Mouse (Mus musculus) heart, embryonic 10.5 days (tissue): Measurements from ENCODE around the gene Gchfr. TPM values are rescaled to one million over a fixed set of nuclear protein-coding genes. Genes with fewer than 3 reads are reported as not detected.

ENCODE experiments used
- DNase-seq: peaks from one replicate; pipeline ENCODE4 v3.0.0-alpha.2; 2017; ENCODE audit warnings: low spot score
- H3K27ac ChIP-seq: fragments of 300-500 bp; sonication (generic); 2 replicates; pipeline ENCODE4 v1.5.1; 2016; ENCODE audit warnings: mild to moderate bottlenecking
- H3K27me3 ChIP-seq: fragments of 300-500 bp; sonication (generic); 2 replicates; pipeline ENCODE4 v1.6.1; 2016; ENCODE audit warnings: mild to moderate bottlenecking; ENCODE audit not compliant: poor library complexity, insufficient read depth, severe bottlenecking
- H3K36me3 ChIP-seq: fragments of 300-500 bp; sonication (generic); 2 replicates; pipeline ENCODE4 v1.6.1; 2016; ENCODE audit warnings: mild to moderate bottlenecking, moderate library complexity
- H3K4me1 ChIP-seq: fragments of 300-500 bp; sonication (generic); 2 replicates; pipeline ENCODE4 v1.6.1; 2016; ENCODE audit warnings: mild to moderate bottlenecking
- H3K4me3 ChIP-seq: fragments of 300-500 bp; sonication (generic); 2 replicates; pipeline ENCODE4 v1.5.1; 2016; ENCODE audit warnings: mild to moderate bottlenecking, moderate library complexity
- H3K9me3 ChIP-seq: fragments of 300-500 bp; sonication (generic); 2 replicates; pipeline ENCODE4 v1.6.1; 2016; ENCODE audit warnings: mild to moderate bottlenecking, moderate library complexity
- WGBS: fragments of 180-500 bp; shearing (Covaris S2); methylation state at CpG from one replicate; pipeline ENCODE4 v1.1.7; 2016; 5-methylcytosine and 5-hydroxymethylcytosine counted together
- polyA plus RNA-seq: library from polyadenylated mRNA; unstranded; fragments of >200 nt; fragmentation: Nextera tagmentation; extraction: Ambion mirVana; gene quantifications from 2 replicates; pipeline ENCODE4 v1.2.1, GENCODE M21; 2016

Gene Gchfr
- polyA plus RNA-seq, 1 experiment from 2014 or later: 9.1 TPM

- Histone ChIP-seq H3K27ac (no peak overlapping the region), H3K4me3 (no peak overlapping the region), H3K9me3 (no peaks in the 10 kb centered on the region), H3K4me1 (peaks cover 34% of the 10 kb centered on the region), H3K27me3 (peaks cover 13% of the 10 kb centered on the region), H3K36me3 (peaks cover 30% of the 10 kb centered on the region)
- DNase-seq: no peak
- 86% methylated on average over 5 of the region's 5 CpGs for WGBS
These were observed 9.9 kb downstream of the Gchfr start for GRCm38 (mm10) chr2:119177384-119177939.

- H3K27me3 ChIP-seq: no peaks in the 10 kb centered on the region
- no peak overlapping the region for H3K27ac ChIP-seq
- H3K9me3 ChIP-seq: no peaks in the 10 kb centered on the region
- no peak for DNase-seq
- peaks cover 47% of the 10 kb centered on the region for H3K36me3 ChIP-seq
- 86% methylated on average over 7 of the region's 7 CpGs for WGBS
- H3K4me3 ChIP-seq: no peak overlapping the region
- H3K4me1 ChIP-seq: no peaks in the 10 kb centered on the region
These were observed 15.3 kb downstream of the Gchfr start for GRCm38 (mm10) chr2:119182914-119183313.

GRCm38 (mm10) chr2:119189029-119189710 lies 21.6 kb downstream of the Gchfr start:
- H3K4me3 ChIP-seq: peak overlapping the region; percentile 50
- no peaks in the 10 kb centered on the region for H3K9me3 ChIP-seq
- H3K27ac ChIP-seq: no peak overlapping the region
- peak; percentile 89 for DNase-seq
- 9% methylated on average over 15 of the region's 15 CpGs for WGBS
- H3K36me3 ChIP-seq: peaks cover 9% of the 10 kb centered on the region; the same call in 1 of the 2 replicates
- H3K27me3 ChIP-seq: no peaks in the 10 kb centered on the region
- peaks cover 8% of the 10 kb centered on the region; the same call in 1 of the 2 replicates for H3K4me1 ChIP-seq

GRCm38 (mm10) chr2:119190969-119191368 lies 23.4 kb downstream of the Gchfr start:
- WGBS: 80% methylated on average over 5 of the region's 5 CpGs
- Histone ChIP-seq H3K4me3 (no peak overlapping the region), H3K27ac (no peak overlapping the region), H3K9me3 (no peaks in the 10 kb centered on the region), H3K36me3 (no peaks in the 10 kb centered on the region), H3K4me1 (peaks cover 9% of the 10 kb centered on the region; the same call in 1 of the 2 replicates), H3K27me3 (no peaks in the 10 kb centered on the region)
- no peak for DNase-seq

- 85% methylated on average over 5 of the region's 5 CpGs for WGBS
- DNase-seq: no peak
- H3K27ac ChIP-seq: no peak overlapping the region
These were observed 26.6 kb downstream of the Gchfr start for GRCm38 (mm10) chr2:119194140-119194539.

GRCm38 (mm10) chr2:119196316-119197108 lies 28.9 kb downstream of the Gchfr start:
- no peak overlapping the region for H3K27ac ChIP-seq
- 23% methylated on average over 4 of the region's 4 CpGs for WGBS
- DNase-seq: no peak
- no peaks in the 10 kb centered on the region for H3K36me3 ChIP-seq
- peaks cover 24% of the 10 kb centered on the region for H3K4me1 ChIP-seq
- no peaks in the 10 kb centered on the region for H3K9me3 ChIP-seq
- H3K27me3 ChIP-seq: no peaks in the 10 kb centered on the region
- H3K4me3 ChIP-seq: no peak overlapping the region

More at GRCm38 (mm10) chr2:119194140-119194539, 26.6 kb downstream of the Gchfr start:
- Histone ChIP-seq H3K27me3 (no peaks in the 10 kb centered on the region), H3K9me3 (no peaks in the 10 kb centered on the region), H3K4me3 (no peak overlapping the region), H3K36me3 (no peaks in the 10 kb centered on the region), H3K4me1 (peaks cover 26% of the 10 kb centered on the region)

- no peak overlapping the region for H3K27ac ChIP-seq
- H3K27me3 ChIP-seq: no peaks in the 10 kb centered on the region
- H3K4me3 ChIP-seq: no peak overlapping the region
- no peak for DNase-seq
- 71% methylated on average over 1 of the region's 1 CpGs for WGBS
- H3K9me3 ChIP-seq: no peaks in the 10 kb centered on the region
- H3K4me1 ChIP-seq: peaks cover 24% of the 10 kb centered on the region
- H3K36me3 ChIP-seq: no peaks in the 10 kb centered on the region
These were observed 29.9 kb downstream of the Gchfr start for GRCm38 (mm10) chr2:119197493-119197892.

GRCm38 (mm10) chr2:119198049-119198448 lies 30.5 kb downstream of the Gchfr start:
- no peaks in the 10 kb centered on the region for H3K27me3 ChIP-seq
- WGBS: 15% methylated on average over 1 of the region's 1 CpGs
- H3K4me1 ChIP-seq: peaks cover 24% of the 10 kb centered on the region
- no peak overlapping the region for H3K4me3 ChIP-seq
- no peak for DNase-seq
- H3K27ac ChIP-seq: 0 out of 2 replicates have a peak overlapping the region, but pooled peaks have one; percentile 8
- no peaks in the 10 kb centered on the region for H3K36me3 ChIP-seq
- no peaks in the 10 kb centered on the region for H3K9me3 ChIP-seq

GRCm38 (mm10) chr2:119198934-119199333 lies 31.4 kb downstream of the Gchfr start:
- Histone ChIP-seq H3K27ac (no peak overlapping the region), H3K4me3 (no peak overlapping the region), H3K36me3 (no peaks in the 10 kb centered on the region), H3K27me3 (no peaks in the 10 kb centered on the region), H3K9me3 (no peaks in the 10 kb centered on the region), H3K4me1 (peaks cover 23% of the 10 kb centered on the region)
- no peak for DNase-seq
- 68% methylated on average over 3 of the region's 3 CpGs for WGBS

- H3K9me3 ChIP-seq: no peaks in the 10 kb centered on the region
- 71% methylated on average over 5 of the region's 5 CpGs for WGBS
- no peak overlapping the region for H3K4me3 ChIP-seq
- H3K27me3 ChIP-seq: no peaks in the 10 kb centered on the region
- no peaks in the 10 kb centered on the region for H3K36me3 ChIP-seq
- H3K4me1 ChIP-seq: peaks cover 9% of the 10 kb centered on the region; the same call in 1 of the 2 replicates
- H3K27ac ChIP-seq: no peak overlapping the region
- no peak for DNase-seq
These were observed 35.4 kb downstream of the Gchfr start for GRCm38 (mm10) chr2:119202914-119203453.

- WGBS: 73% methylated on average over 4 of the region's 4 CpGs
These were observed 36.4 kb downstream of the Gchfr start for GRCm38 (mm10) chr2:119203871-119204460.

GRCm38 (mm10) chr2:119207961-119208343 lies 40.4 kb downstream of the Gchfr start:
- 17% methylated on average over 6 of the region's 6 CpGs for WGBS

More at GRCm38 (mm10) chr2:119203871-119204460, 36.4 kb downstream of the Gchfr start:
- no peak for DNase-seq
- no peak overlapping the region for H3K27ac ChIP-seq
- no peaks in the 10 kb centered on the region for H3K9me3 ChIP-seq
- no peaks in the 10 kb centered on the region for H3K36me3 ChIP-seq
- no peaks in the 10 kb centered on the region for H3K27me3 ChIP-seq
- H3K4me1 ChIP-seq: peaks cover 4% of the 10 kb centered on the region; the same call in 1 of the 2 replicates
- H3K4me3 ChIP-seq: no peak overlapping the region

More at GRCm38 (mm10) chr2:119207961-119208343, 40.4 kb downstream of the Gchfr start:
- Histone ChIP-seq H3K36me3 (peaks cover 27% of the 10 kb centered on the region), H3K4me1 (peaks cover 15% of the 10 kb centered on the region), H3K27ac (peak overlapping the region; percentile 95), H3K27me3 (no peaks in the 10 kb centered on the region), H3K4me3 (peak overlapping the region; percentile 81), H3K9me3 (no peaks in the 10 kb centered on the region)
- no peak for DNase-seq
